Mouse (Mus musculus): ENCODE results near the gene Anks1.

GRCm38 (mm10) chr17:28079618-28080017 lies 170.5 kb downstream of the Anks1 start:
- TF ChIP-seq CTCF (conservative IDR thresholded peaks at IDR 0.05; ENCODE audit: low read length) (peak; percentile 43), NANOG (IDR thresholded peaks at IDR 0.05; ENCODE audit: borderline replicate concordance, low read length) (no peak)

Data from E14TG2a.4 (cell line).